Mouse (Mus musculus): ENCODE results near the gene Gm128.
A peak's percentile ranks its signal among the peaks of the same experiment; 100 is the strongest.
"Not testable (repeated sequence)": the region's sequence is repeated elsewhere in the genome, so short reads cannot be mapped to it uniquely, and the experiment has no call there.

The Gm128 gene

DNA sequence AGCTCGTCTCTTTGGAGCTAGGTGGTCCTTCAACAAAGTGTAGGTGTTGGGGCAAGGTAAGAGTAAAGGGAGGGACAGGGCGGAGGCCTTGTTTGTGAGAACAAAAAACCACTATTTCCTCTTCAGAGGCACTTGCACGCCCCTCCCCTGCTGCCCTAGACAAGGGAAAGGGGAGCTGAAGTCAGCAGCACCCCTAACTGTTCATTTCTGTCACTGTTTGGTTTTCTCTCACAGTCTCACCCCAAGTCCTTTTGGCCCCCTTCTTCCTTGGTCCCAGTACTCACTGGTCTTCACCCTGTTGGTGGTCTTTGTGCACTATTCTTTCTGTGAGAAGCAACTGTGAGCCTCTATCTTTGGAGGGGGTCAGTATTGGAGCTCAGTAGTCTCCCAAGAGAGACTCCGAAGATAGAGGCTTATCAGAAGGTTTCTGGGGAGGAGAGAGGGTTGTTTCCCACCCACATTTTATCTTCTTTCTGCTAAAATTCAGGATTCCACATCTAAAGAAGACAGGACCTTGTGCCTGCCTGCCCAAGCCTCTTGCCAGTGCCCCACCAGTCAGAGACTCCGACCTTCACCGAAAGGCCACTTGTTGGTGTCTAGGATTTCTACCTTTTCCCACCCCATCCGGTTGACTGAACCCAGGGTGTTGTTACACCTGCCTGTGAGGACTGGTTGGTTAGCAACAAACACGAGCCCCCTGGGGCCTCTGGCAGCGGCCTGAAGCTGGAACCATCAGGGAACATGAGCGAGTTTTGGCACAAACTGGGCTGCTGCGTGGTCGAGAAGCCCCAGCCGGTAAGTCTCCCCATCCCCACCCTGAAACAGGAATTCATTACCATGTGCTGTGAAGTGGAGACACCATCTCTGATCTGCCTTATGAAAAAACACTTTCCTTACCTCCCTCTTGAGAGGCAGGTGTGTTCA, 9.8 kb downstream of the Gm128 start, which contains the start of gene Mllt11:
Gene Mllt11 (minus strand): TSS at position 874 of the 924 bp plus-strand sequence.
- DNase-seq (ENCODE audit: low spot score in 2 of 2): peak; percentile 89

DNA sequence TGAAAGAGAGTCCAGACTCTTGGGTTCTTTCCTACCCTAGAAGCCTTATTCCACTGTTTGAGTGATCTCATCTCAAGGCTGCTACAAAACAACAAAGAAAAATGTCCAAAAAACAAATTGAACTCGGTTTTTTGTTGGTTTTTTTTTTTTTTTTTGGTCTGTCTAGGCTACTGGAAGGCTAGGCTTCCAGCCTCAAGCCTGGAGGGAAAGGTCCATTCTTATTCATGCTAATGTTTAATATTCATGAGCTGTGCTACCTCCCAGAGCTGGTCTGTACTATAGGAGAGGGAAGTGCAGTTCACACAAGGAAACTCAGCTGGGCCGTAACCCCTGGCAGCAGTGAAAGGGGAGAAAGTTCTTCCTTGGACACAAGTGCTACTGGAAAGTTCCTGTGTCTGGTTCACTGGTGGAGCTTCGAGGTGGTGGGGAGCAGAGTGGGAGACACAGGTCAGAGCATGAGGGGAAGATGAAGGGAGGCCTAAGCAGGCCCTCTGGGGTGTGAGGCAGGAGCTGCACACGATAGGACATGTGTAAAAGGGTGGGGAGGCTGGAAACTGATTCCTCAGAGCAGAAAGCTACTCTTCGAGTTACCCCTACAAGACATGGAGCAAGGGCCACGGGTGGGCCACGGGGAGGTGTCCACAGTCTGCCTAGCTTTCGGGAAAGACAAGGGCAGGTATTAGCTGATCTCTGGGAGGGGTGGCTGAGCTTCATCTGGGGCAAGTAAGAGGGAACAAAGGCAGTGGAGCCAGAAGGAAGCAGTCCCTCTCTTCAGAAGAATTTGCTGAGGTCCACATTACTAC, 10.7 kb downstream of the Gm128 start:
- DNase-seq (ENCODE audit: low spot score in 2 of 2): peak; percentile 39 to 60

DNA sequence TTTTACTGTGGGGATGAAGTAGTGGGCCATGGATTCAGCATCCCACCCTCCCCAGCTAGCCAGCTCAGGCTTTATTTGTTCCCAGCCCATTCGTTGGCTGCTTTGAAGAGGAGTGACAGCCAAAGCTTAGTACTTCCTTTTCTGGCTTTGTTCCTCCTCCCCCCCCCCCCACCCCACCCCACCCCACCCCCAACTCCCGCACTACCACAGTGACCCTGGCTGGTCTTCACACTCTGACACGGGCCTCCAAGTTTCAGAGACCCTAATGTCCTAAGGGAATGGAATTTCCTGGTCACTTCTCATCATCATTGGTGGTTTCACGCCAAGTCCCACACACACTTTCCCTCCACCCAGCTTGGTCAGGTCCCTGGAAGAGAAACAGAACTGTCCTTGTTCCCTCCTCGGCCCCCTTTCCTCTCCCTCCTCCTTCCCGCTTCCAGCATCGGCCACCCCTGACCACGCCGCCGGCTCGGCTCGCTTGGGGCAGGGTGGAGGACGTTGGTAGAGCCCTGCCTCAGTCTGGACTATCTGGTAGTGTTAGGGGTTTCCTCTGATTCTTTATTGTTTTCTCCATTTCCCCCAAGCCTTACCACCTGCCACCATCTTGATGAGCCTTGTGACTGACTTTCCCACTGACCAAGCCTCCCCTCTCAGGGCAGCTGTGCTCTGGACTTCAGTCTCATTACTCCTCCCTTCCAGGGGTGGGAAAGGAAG, 11.5 kb downstream of the Gm128 start:
- DNase-seq (ENCODE audit: low spot score in 2 of 2): peak; percentile 41 to 58

DNA sequence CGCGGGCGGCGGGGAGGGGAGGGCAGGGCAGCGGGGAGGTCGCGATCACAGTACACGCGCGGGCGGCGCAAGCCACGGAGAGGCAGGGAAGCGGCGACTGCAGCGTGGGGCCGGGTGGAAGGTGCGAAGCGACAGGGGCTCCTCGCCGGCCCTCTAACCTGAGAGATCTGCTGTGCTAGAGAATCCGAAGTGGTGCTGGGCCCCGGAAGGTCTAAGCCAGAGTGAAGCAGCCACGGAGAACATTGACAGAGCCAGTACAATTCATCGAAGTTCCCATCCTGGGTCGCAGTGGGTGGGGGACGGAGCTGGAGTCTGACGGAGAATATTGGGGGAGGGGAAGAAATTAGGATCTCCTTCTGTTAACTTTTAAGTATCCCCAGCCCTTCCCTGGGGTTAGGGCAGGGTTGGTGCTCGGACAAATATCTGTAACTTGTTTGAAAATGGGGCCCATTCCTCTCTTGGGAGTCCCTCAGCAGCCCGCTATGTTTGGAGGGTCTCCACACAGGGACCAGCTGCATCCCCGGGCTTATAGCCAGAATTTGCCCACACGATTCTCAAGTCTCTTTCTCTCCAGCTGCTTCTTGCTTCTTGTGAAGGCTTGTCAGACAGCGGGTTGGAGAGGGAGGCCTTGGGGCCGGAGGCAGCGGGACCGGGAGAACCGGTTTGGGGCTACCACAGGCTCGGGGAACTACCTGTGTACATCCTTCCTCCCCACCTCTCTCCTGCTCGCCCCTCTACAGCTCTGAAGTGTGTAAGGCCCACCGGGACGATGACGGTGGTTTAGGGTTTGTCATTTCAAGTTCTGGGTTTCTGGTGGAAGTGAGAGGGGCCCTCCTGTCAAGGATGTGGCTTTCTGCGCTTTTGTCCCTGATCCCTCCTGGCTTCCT, 12.3 kb downstream of the Gm128 start:
- DNase-seq (ENCODE audit: low spot score in 2 of 2): peak; percentile 56 to 57

DNA sequence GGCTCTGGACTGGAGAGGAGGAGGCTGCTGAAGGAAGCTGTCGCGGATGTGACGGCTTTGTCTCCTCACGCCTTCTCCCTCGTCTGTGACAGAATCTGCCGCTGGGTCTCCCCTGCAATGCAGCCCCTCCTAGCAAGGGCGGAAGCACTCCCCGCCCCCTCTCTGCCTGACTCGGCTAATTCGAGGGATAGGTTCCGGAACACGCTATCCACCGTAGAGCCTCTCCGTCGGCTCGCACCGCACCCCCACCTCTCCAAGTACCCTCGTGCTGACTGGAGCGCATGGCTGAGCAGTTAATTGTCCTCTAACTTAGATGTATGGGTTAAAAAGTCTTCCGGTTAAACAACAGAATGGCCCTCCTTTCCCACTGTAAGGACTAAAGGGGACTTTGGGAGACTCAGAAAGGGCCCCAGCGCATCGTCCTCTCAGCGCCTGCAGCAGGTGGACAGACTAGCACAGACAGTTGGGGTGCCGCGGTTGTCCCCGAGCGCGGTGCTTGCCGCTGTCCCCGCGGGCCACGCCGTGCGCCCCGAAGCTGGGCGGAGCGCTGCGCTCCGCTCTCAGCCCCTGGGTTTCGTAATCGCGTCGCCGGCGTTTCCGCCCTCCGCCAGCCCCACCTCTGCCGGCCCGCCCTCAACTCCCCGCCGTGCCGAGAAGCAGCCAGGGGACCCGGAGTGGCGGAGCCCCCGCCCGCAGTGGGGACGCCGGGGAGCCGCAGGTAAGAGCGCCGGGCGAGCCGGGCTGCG, 13.1 kb downstream of the Gm128 start, which contains the start of gene Cdc42se1:
Gene Cdc42se1 (plus strand): TSS at position 585 of the 746 bp plus-strand sequence.
- DNase-seq (ENCODE audit: low spot score in 2 of 2): peak; percentile 90 to 92

DNA sequence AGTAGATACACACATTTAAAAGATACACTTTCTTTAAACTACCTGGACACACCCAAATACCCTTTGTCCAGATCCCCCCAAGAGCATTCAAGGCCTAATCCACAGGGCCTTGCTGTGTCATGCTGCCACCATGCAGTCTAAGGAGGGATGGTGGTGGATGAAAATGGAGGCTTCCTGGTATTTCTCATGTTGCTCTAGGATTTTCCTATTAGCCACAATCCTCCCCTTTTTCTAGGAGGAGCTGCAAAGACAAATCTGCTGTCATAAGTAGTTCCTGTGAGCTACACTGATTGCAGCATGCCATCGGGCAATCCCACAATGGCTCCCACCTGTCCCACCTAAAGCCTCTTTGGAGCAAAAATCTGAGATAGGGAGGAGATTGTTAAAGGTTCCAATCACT, 14.2 kb downstream of the Gm128 start:
- DNase-seq (ENCODE audit: low spot score in 2 of 2): no peak

DNA sequence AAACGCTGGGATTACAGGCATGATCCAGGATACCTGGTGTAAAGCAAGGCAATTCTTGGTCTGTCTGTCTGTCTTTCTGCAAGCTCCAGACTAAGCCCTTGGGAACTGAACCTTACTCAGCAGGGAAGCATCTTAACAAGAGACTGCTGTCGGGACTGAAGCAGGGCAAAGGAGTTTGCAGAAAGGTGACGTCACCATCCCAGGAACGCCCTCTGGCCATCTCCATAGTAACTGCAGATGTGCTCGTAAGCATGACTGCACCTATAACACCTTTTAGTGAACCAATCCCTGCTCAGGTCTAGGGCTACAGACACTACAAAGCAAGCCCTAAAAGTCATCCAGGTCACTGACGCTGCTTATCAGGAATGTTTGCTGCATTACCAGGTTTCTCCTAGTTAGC, 17.1 kb downstream of the Gm128 start:
- DNase-seq (ENCODE audit: low spot score in 2 of 2): no peak

DNA sequence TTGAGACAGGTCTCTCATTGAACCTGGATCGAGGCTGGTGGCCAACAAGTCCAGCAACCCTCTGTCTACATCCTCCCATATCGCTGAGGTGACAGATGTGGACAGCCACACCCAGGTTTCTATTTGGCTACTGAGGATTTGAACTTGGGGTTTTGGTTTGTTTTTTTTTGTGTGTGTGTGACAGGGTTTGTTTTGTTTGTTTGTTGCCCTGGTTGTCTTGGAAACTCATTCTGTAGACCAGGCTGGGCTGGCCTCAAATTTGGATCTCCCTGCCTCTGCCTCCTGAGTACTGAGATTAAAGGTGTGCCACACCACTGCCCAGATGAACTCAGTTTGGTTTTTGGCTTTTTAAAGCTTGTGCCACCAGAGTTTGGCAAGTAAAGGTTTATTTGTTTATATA, 18.4 kb downstream of the Gm128 start:
- DNase-seq (ENCODE audit: low spot score in 2 of 2): no peak

DNA sequence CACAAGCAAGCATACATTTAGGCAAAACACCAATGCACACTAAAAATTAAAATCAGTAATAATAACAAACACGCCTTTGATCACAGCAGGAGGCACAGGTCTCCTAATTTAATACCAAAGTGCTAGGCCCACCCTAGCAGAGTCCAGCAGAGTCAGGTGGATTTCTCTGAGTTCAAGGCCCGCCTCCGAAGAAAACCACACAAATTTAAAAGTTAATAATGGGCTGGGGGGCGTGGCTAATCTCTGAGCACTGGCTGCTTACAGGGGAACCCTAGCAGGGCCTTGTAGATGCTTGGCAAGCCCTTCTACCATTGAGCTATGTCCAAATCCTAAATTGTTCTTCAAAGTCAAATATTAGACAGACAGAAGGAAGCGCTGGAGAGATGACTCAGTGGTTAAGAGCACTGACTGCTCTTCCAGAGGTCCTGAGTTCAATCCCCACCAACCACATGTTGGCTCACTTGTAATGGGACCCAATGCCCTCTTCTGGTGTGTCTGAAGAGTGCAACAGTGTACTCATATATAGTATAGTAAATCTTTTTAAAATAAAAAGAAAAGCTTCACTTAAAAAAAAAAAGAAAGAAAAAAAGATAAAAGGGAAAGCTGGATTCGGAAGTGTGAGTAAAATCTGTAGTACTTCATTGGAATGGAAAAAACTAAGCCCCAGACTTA, 22.8 kb downstream of the Gm128 start:
- DNase-seq (ENCODE audit: low spot score in 2 of 2): peak; percentile 38 to 64

DNA sequence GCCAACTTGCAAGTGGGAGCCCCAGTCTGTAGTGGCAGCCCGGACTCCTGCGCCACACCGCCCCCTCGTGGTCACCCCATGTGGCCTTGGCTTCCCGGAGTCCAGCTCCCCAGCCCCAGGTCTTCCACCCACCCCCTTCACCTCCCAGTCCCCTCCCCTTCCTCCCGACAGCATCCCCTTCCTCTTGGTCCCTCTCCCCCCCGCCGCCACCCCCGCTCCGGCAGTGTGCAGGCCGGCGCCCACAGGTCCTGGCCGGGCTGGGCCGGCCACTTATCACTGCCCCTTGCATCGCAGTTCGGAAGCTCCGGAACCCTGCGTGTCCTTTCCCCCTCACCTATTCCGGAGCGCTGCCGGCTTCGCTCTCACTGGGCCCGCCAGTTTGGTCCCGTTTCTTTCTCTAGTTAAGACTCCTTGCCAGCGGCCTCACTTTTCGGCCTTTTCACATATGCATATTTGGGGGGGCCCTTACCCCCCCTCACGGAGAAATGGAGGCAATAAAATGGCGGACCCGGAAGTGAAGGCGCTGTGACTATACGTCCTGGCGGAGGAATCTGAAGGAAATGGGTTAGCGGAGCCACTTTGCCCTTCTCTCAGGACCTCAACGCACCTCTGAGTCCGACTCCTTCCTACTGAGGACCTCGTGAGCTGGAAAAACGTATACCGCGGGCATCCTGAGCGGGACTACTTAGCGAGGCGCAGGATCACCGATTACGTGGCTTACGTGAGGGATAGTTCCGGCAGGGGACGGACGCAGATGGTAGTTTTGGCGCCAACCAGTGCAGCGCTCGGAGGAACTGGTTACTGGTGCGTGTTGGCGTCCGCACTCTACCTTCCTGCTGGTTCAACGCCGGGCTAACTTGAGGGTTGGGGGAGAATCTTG, 23.9 kb downstream of the Gm128 start, which contains the start of gene Gabpb2:
Gene Gabpb2 (minus strand): TSS at position 662 of the 880 bp plus-strand sequence.
- DNase-seq (ENCODE audit: low spot score in 2 of 2): peak; percentile 94

DNA sequence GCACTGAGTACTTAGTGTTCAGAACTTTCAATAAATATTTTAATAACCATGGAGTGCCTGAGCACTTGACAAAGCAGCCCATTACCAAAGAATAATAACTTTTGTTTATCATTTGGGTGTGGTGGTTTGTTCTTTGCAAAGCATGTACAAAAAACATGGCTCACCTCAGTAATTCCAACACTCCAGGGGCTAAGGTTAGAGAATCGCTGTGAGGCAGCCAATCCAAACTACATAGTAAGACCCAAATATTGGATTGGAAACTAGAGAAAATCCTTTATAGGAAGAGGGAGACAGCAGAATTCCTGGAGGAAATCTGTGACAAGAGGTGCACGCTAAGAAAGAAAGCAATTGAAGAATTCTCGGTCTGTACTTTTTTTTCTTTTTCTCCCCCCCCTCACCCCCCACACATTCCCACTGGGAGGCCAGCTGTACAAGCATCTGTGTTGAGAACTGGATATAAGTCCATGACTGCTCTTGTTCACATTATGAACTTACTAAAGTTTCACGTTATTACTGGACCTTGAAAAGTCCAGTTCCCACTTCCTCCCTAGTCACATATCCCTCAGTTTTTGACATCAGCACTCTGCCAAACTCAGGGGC, 24.6 kb downstream of the Gm128 start:
- DNase-seq (ENCODE audit: low spot score in 2 of 2): no peak

DNA sequence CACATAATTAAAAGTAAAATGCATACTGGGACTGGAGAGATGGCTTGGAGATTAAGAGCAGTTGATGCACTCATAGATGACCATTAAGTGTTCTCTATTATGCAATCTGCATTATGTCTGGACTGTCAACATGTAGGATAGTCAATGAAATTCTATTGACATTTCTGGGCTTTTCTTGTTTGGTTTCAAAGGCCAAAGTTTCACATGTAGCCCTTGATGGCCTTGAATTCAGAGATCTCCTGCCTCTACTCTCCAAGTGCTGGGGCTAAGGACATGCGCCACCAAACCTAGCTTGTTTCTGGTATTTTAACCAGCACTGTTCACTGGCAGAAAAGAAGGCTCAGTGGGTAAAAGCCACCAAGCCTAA, 27.8 kb downstream of the Gm128 start:
- no peak for DNase-seq (ENCODE audit: low spot score in 2 of 2)

DNA sequence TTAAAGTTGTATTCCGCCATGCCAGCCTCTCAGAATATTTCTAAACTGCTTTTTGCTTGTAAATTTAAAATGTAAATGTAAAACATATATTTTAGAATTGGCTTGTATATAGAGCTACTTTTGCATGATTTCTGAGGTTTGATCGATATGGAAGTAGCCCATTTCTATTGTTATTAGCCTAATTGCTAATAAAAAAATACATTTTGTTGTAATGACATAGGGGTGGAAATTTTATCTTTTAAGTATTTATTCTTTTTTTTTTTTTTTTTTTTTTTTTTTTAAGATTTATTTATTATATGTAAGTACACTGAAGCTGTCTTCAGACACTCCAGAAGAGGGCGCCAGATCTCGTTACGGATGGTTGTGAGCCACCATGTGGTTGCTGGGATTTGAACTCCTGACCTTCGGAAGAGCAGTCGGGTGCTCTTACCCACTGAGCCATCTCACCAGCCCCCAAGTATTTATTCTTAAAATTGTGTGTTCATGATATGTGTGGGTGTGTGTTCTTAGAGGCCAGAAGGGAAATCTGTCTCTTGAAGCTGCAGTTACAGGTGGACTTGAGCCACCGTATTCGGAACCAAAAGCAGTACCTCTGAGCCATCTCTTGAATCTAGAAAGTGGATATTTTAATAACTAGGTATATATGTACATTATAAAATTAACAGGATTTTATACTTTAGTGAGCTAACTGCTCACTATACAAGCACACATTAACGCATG, 28.3 kb downstream of the Gm128 start:
- DNase-seq (ENCODE audit: low spot score in 2 of 2): not testable (repeated sequence)

DNA sequence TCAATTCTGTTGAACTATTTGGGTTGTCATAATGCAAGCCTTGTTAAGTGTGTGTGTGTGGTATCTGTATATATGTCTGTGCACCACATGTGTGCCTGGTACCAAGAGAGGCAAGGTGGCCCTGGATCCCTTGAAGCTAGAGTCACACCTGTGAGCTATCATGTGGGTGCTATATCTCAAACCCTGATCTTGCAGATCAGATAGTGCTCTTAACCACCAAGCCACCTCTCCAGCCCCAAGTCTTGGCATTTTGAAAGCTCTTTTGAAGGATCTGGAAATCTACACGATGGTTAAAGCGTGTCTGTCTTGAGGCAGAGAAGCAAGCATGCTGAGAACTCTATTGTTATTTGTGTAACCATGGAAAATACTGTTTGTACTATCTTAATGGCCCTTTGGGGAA, 30.8 kb downstream of the Gm128 start:
- no peak for DNase-seq (ENCODE audit: low spot score in 2 of 2)

DNA sequence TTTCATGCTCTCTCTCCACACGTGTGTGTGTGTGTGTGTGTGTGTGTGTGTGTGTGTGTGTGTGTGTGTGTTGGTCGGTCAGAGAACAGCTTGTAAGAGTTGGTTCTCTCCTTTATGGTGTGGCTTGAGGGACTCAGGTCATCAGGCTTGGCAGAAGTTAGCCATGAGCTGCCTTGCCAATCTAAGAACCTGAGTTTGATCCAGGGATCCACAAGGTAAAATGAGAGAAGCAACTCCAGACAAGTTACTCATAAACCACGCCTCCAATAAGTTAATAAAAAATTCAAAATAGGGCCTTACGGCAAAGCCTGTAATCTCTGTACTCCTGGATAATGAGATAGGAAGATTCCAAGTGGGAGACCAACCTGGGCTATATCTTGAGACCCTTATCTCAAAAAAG, 33.1 kb downstream of the Gm128 start:
- DNase-seq (ENCODE audit: low spot score in 2 of 2): no peak

DNA sequence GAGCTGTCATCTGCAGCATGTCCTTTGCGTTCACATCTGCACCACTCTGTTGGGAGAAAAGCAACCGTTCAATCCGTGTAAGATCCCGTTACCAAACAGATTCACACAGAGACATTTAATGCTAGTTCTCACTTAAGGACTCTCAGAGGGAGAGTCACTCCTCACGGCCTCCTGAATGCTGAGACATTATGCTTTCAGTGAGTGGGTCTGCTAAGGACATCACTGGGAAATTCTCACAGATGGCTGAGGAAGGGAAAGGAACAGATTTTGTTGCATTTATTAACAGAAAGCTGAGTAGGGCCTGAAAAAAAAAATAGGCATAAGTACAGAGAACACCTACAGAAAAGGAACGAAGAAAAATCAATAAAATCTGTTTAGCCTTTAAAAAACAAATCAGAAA, 37.5 kb downstream of the Gm128 start:
- DNase-seq (ENCODE audit: low spot score in 2 of 2): no peak

DNA sequence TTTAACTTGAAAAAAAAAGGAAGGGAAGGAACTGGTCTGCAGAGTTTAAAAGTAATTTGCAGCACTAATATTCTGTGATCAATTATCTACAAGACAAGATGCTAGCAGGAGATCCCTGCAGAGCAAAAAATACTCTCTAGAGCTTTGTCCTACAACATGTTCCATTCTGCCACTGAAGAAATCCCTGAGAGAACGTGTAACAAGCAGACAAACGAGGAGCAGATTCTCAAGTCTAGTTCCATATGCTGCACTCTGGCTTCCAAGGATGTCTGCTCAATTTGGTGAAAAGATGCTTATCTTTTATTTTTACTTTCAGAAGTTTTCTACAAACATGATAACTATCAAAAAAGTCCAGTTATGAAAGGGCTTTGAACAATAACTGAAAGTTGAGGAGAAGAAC, 40.8 kb downstream of the Gm128 start:
- DNase-seq (ENCODE audit: low spot score in 2 of 2): no peak

DNA sequence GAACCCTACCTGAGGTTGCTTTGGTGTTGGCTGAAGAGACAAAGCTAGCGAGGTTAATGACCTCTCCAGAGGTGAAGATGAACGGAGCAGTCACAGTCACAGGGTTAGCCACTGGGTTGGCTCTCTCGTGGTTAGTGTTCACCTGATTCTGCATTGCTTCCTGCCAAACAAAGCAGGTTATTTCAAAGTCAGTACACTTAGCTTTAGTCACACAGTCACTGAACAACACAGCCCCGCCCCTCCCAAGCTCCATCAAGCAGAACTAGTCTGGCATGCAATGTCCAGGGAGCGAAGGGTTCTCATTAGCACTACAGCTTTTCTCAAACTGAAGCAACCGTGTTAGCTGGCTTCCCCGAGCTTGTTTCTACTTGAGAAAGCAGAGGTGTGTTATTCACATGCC, 41.3 kb downstream of the Gm128 start:
- no peak for DNase-seq (ENCODE audit: low spot score in 2 of 2)

Data from spleen, postnatal 36 days (tissue).